Mouse (Mus musculus): ENCODE results near the gene Rai14. TPM values are rescaled to one million over a fixed set of nuclear protein-coding genes. Genes with fewer than 3 reads are reported as not detected.

The Rai14 gene
- polyA plus RNA-seq, 1 experiment from 2014 or later = 4.8 TPM

- Histone ChIP-seq H3K27ac (ENCODE audit: low read depth) (peak overlapping the region; percentile 6; the same call in 1 of the 2 replicates), H3K9ac (replicated peaks) (no peak overlapping the region), H3K9me3 (ENCODE audit: low read length) (no peaks in the 10 kb centered on the region), H3K27me3 (ENCODE audit: insufficient read depth, low read length) (no peaks in the 10 kb centered on the region), H3K4me2 (ENCODE audit: low read depth, low read length) (no peak overlapping the region), H3K36me3 (replicated peaks; ENCODE audit: insufficient read depth, low read length) (no peaks in the 10 kb centered on the region), H3K4me3 (ENCODE audit: low read depth, low read length) (no peak overlapping the region), H3K4me1 (ENCODE audit: insufficient read depth) (peaks cover 18% of the 10 kb centered on the region)
- WGBS (ENCODE audit: insufficient replicate concordance) = 23% methylated on average over 3 of the region's 3 CpGs
- ATAC-seq = no peak
- TF ChIP-seq EP300 (IDR thresholded peaks at IDR 0.05; ENCODE audit: low read depth) = no peak
- no peak for TF ChIP-seq CTCF (IDR thresholded peaks at IDR 0.05; ENCODE audit: low read depth)
- no peak for DNase-seq
Measured at GRCm38 (mm10) chr15:10661961-10662606, 52.3 kb downstream of the Rai14 start.

GRCm38 (mm10) chr15:10658803-10659202 is 55.6 kb downstream of the Rai14 start:
- no peaks in the 10 kb centered on the region for H3K27me3 ChIP-seq (ENCODE audit: insufficient read depth, low read length)
- ATAC-seq (peak; percentile 67), DNase-seq (no peak)
- TF ChIP-seq EP300 (IDR thresholded peaks at IDR 0.05; ENCODE audit: low read depth) = no peak
- peaks cover 18% of the 10 kb centered on the region for H3K4me1 ChIP-seq (ENCODE audit: insufficient read depth)
- H3K4me3 ChIP-seq (ENCODE audit: low read depth, low read length) = no peak overlapping the region
- peak overlapping the region; percentile 19 for H3K27ac ChIP-seq (ENCODE audit: low read depth)
- H3K9ac ChIP-seq (replicated peaks) = no peak overlapping the region
- H3K9me3 ChIP-seq (ENCODE audit: low read length) = no peaks in the 10 kb centered on the region
- H3K36me3 ChIP-seq (replicated peaks; ENCODE audit: insufficient read depth, low read length) = no peaks in the 10 kb centered on the region
- WGBS (ENCODE audit: insufficient replicate concordance) = 62% methylated on average over 2 of the region's 2 CpGs
- no peak overlapping the region for H3K4me2 ChIP-seq (ENCODE audit: low read depth, low read length)

GRCm38 (mm10) chr15:10656146-10656545 is 58.3 kb downstream of the Rai14 start:
- DNase-seq (no peak), ATAC-seq (no peak)
- no peak overlapping the region for H3K4me2 ChIP-seq (ENCODE audit: low read depth, low read length)
- H3K27me3 ChIP-seq (ENCODE audit: insufficient read depth, low read length) = no peaks in the 10 kb centered on the region
- H3K4me1 ChIP-seq (ENCODE audit: insufficient read depth) = peaks cover 8% of the 10 kb centered on the region; the same call in 1 of the 2 replicates
- WGBS (ENCODE audit: insufficient replicate concordance) = 82% methylated on average over 5 of the region's 5 CpGs
- no peaks in the 10 kb centered on the region for H3K9me3 ChIP-seq (ENCODE audit: low read length)
- H3K36me3 ChIP-seq (replicated peaks; ENCODE audit: insufficient read depth, low read length) = no peaks in the 10 kb centered on the region
- TF ChIP-seq CTCF (IDR thresholded peaks at IDR 0.05; ENCODE audit: low read depth) (no peak), EP300 (IDR thresholded peaks at IDR 0.05; ENCODE audit: low read depth) (no peak)
- H3K4me3 ChIP-seq (ENCODE audit: low read depth, low read length) = no peak overlapping the region
- H3K27ac ChIP-seq (ENCODE audit: low read depth) = no peak overlapping the region
- H3K9ac ChIP-seq (replicated peaks) = no peak overlapping the region

- whole genome bisulfite sequencing (ENCODE audit: insufficient replicate concordance) = 52% methylated on average over 8 of the region's 8 CpGs
- no peak for TF ChIP-seq CTCF (IDR thresholded peaks at IDR 0.05; ENCODE audit: low read depth)
- no peak for TF ChIP-seq EP300 (IDR thresholded peaks at IDR 0.05; ENCODE audit: low read depth)
- no peak overlapping the region for H3K4me2 ChIP-seq (ENCODE audit: low read depth, low read length)
- no peak overlapping the region for H3K4me3 ChIP-seq (ENCODE audit: low read depth, low read length)
- no peaks in the 10 kb centered on the region for H3K27me3 ChIP-seq (ENCODE audit: insufficient read depth, low read length)
- H3K36me3 ChIP-seq (replicated peaks; ENCODE audit: insufficient read depth, low read length) = no peaks in the 10 kb centered on the region
- no peak overlapping the region for H3K9ac ChIP-seq (replicated peaks)
- ATAC-seq (no peak), DNase-seq (no peak)
- H3K9me3 ChIP-seq (ENCODE audit: low read length) = no peaks in the 10 kb centered on the region
- peaks cover 7% of the 10 kb centered on the region; the same call in 1 of the 2 replicates for H3K4me1 ChIP-seq (ENCODE audit: insufficient read depth)
- H3K27ac ChIP-seq (ENCODE audit: low read depth) = no peak overlapping the region
Measured at GRCm38 (mm10) chr15:10655151-10655905, 59.1 kb downstream of the Rai14 start.

- WGBS (ENCODE audit: insufficient replicate concordance) = 74% methylated on average over 1 of the region's 1 CpGs
- TF ChIP-seq CTCF (IDR thresholded peaks at IDR 0.05; ENCODE audit: low read depth) (no peak), EP300 (IDR thresholded peaks at IDR 0.05; ENCODE audit: low read depth) (no peak)
- Histone ChIP-seq H3K4me1 (ENCODE audit: insufficient read depth) (peaks cover 7% of the 10 kb centered on the region; the same call in 1 of the 2 replicates), H3K27me3 (ENCODE audit: insufficient read depth, low read length) (no peaks in the 10 kb centered on the region), H3K36me3 (replicated peaks; ENCODE audit: insufficient read depth, low read length) (no peaks in the 10 kb centered on the region), H3K9me3 (ENCODE audit: low read length) (no peaks in the 10 kb centered on the region), H3K27ac (ENCODE audit: low read depth) (no peak overlapping the region), H3K4me3 (ENCODE audit: low read depth, low read length) (no peak overlapping the region), H3K9ac (replicated peaks) (no peak overlapping the region), H3K4me2 (ENCODE audit: low read depth, low read length) (no peak overlapping the region)
- no peak for DNase-seq
- no peak for ATAC-seq
Measured at GRCm38 (mm10) chr15:10654696-10655095, 59.7 kb downstream of the Rai14 start.

- 63% methylated on average over 2 of the region's 2 CpGs for whole genome bisulfite sequencing (ENCODE audit: insufficient replicate concordance)
- TF ChIP-seq CTCF (IDR thresholded peaks at IDR 0.05; ENCODE audit: low read depth) (no peak), EP300 (IDR thresholded peaks at IDR 0.05; ENCODE audit: low read depth) (no peak)
- H3K27me3 ChIP-seq (ENCODE audit: insufficient read depth, low read length) = no peaks in the 10 kb centered on the region
- no peaks in the 10 kb centered on the region for H3K9me3 ChIP-seq (ENCODE audit: low read length)
- H3K36me3 ChIP-seq (replicated peaks; ENCODE audit: insufficient read depth, low read length) = no peaks in the 10 kb centered on the region
- no peak overlapping the region for H3K4me2 ChIP-seq (ENCODE audit: low read depth, low read length)
- H3K4me1 ChIP-seq (ENCODE audit: insufficient read depth) = no peaks in the 10 kb centered on the region
- ATAC-seq (no peak), DNase-seq (no peak)
- no peak overlapping the region for H3K4me3 ChIP-seq (ENCODE audit: low read depth, low read length)
- no peak overlapping the region for H3K9ac ChIP-seq (replicated peaks)
- no peak overlapping the region for H3K27ac ChIP-seq (ENCODE audit: low read depth)
Measured at GRCm38 (mm10) chr15:10652931-10653475, 61.4 kb downstream of the Rai14 start.

Measured in liver, postnatal 0 days (tissue).